Mouse (Mus musculus): ENCODE data around the gene Nyx. TPM values are rescaled to one million over a fixed set of nuclear protein-coding genes. Genes with fewer than 3 reads are reported as not detected.

Gene Nyx
- total RNA-seq, 2 experiments from 2014 or later, result 0.17 to 0.61 TPM

Other genes with a start within 250 kb of the Nyx start
- gene Ddx3x, start 185.1 kb upstream of the Nyx start, total RNA-seq (2021), result 100 to 1,000 TPM; 154 to 194 TPM
- gene Gpr34, start 166.0 kb downstream of the Nyx start, total RNA-seq (2021), result 10 to 100 TPM in 1 of 2 experiments, 1 to 10 TPM in 1; 9.6 to 15.2 TPM
- gene Gpr82, start 195.3 kb downstream of the Nyx start, total RNA-seq (2021), result not detected